Mouse (Mus musculus) layer of hippocampus, adult 11-12 months (tissue): ENCODE results near the gene Miga1.

Source experiments
- DNase-seq: peaks from one replicate; pipeline ENCODE4 v3.0.0; 2022; ENCODE audit warnings: low spot score

Miga1 gene

DNA sequence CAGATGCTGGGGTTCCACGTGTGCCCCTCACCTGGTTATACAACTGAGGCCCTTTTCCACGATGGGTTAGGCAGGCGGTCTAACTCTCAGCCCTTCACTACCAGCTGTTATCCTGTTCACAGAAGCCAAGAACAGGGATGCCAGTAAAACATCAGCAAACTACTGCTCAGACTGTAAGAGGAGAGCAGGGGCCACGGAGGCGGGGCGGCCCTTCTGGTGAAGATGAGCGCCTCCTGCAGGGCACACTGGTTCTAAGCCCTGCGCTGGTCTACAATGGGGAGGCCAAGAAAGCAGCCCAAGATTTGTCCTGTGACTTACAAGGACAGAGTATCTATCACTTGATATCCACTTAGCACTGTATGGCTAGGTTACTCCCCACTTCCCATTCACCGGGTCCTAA, 52.4 kb downstream of the Miga1 start:
- no peak for DNase-seq

- no peak for DNase-seq
Observed at GRCm38 (mm10) chr3:152284759-152285158, 55.4 kb downstream of the Miga1 start.

DNA sequence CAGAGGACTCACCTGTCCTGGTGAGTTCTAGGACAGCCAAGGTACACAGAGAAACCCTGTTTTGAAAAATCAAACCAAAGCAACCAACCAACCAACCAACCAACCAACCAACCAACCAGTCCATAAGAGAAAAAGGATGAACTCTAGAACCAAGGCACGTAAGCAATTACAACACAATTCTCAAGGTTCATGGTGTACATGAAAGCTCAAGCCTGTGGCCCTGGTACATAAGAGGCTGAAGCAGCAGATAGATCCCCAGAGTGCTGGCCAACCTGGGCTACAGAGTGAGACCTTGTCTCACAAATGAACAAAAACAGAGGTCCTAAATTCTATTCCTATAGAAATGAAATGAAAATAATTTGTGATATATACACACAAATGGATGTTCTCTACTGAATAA, 55.9 kb downstream of the Miga1 start:
- DNase-seq = no peak

- DNase-seq = no peak
Observed at GRCm38 (mm10) chr3:152282126-152282525, 58.1 kb downstream of the Miga1 start.

DNA sequence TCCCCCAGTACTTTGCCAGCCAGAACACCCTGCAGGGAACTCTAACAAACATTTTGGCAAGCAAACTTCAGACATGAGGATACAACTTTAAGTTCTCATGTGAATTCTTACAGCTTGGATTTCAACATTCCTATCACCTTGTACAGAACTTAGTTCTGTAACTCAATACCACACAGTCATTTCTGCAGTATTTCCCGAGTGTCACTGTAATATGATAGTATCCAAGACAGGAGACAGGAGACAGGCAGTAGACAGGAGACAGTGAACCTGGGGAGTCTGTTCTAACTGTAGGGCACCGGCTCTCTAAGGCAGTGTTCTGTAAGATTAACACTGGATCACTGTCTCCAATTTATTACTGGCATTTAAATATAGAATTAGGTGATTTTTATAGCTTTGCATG, 61.8 kb downstream of the Miga1 start:
- DNase-seq = no peak

DNA sequence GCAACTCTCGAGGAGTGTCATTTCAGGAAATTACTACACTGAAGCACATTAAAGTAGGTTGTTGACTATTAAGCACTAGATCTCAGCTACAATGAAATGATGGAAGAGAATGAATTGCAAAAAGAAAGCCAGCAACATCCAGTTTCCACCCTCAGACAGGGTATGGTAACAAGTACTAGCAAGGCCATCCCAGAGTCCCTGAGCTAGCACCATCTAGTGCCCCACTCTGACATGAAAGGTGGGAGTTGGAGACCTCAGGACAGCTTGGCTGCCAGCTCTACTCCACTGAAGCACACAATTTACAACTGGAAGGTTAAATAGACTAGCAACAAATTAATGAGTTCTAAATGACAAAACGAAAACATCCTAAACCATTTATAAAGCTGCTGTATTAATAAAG, 62.3 kb downstream of the Miga1 start:
- no peak for DNase-seq

GRCm38 (mm10) chr3:152276935-152277334, 63.3 kb downstream of the Miga1 start:
- DNase-seq = no peak

- no peak for DNase-seq
Observed at GRCm38 (mm10) chr3:152275008-152275407, 65.2 kb downstream of the Miga1 start.

GRCm38 (mm10) chr3:152272974-152273685, 67.1 kb downstream of the Miga1 start:
- DNase-seq = no peak

DNA sequence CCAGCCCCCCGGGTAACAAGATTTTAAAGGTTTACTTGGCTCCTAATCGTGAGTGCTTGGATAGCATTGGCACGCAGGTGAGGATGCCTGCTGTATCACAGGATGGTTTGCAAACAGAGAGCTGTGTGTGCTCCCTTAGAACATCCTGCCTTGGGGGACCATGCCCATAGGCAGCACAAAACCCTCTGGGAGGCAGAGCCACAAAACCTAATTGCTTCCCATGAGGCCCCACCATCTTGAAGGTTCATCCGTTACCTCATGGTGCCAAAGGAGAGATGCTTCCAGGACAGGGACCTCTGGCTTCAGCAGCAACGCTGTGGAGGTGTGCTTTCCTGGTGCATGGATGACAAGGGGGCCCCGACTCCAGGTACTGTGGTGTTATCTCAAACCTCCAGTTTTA, 68.3 kb downstream of the Miga1 start:
- no peak for DNase-seq

GRCm38 (mm10) chr3:152271071-152271710, 69.0 kb downstream of the Miga1 start:
- no peak for DNase-seq

DNA sequence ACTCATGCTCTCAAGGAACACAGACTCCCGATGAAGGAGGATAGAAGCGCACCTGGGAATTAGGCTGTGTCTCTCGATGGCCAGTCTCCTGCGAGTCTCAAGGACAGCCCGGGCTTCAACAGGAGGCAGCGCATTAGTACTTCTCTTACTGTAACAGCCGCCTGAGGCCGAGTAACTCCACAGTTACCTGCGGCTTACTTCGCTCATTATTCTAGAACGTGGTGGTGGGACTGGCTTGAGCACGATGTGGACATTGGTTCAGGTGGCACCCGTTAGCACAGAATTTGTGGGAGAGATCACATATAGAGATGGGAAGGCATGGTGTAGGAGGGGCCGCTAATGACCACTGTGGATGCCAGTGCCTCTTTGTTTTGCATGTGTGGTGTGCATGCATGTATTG, 72.1 kb downstream of the Miga1 start:
- DNase-seq = no peak

GRCm38 (mm10) chr3:152266036-152266421, 74.2 kb downstream of the Miga1 start, which contains the start of gene Nexn:
Gene Nexn (minus strand): TSS chr3:152266350.
- no peak for DNase-seq

GRCm38 (mm10) chr3:152265351-152266035, 74.7 kb downstream of the Miga1 start:
- no peak for DNase-seq

DNA sequence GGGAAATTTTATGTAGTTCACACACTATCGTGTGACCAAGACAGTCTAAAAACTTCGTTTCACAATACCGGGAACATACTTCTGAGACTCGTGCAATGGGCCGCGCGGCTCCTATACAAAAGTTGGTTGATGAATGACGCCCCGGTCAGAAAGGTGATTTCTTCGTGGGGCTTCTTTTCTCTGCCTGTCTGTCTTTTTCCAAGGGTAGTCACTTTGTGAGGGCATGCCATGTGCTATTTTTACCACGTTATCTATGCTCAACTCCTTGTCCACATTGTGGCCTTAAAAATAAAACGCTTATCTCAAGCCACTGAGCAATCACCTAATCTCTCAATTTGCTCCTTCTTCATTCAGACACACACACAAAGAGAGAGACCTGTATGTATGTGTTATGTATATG, 75.4 kb downstream of the Miga1 start:
- no peak for DNase-seq

DNA sequence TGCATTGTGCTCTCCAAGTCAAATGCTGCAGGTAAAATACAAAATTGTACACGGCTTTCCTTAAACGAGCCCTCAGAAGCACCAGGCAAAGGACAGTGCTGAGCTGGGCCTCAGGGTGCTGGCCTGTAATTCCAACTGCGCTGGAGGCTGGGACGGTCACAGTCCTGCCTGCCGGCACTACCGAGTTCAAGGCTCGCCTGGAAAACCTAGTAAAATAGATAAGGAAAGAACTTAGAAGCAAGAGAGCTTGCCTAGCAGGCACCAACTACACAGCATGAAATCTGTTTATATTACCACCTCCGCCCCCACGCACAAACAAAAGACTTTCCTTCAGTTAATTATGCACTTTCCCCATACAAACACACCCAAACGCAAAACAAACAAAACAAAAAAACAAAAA, 75.8 kb downstream of the Miga1 start:
- DNase-seq = no peak

- no peak for DNase-seq
Observed at GRCm38 (mm10) chr3:152261948-152262347, 78.3 kb downstream of the Miga1 start.

- no peak for DNase-seq
Observed at GRCm38 (mm10) chr3:152261436-152261835, 78.8 kb downstream of the Miga1 start.

DNA sequence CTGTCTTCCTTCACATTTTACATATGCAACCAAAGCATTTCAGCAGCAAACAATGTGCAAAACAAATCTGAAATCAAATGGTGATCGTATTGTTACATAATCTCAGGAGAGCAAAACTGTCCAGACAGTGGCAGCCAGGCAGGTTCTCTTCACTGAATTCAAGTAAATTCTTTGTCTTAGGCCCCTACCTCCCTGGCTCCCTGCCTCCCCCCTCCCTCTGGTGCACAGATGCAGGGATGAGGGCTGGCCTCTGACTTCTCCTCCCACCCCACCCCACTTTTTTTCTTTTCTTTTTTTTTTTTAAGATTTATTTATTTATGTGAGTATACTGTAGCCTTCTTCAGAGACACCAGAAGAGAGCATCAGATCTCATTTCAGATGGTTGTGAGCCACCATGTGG, 79.8 kb downstream of the Miga1 start:
- no peak for DNase-seq

DNA sequence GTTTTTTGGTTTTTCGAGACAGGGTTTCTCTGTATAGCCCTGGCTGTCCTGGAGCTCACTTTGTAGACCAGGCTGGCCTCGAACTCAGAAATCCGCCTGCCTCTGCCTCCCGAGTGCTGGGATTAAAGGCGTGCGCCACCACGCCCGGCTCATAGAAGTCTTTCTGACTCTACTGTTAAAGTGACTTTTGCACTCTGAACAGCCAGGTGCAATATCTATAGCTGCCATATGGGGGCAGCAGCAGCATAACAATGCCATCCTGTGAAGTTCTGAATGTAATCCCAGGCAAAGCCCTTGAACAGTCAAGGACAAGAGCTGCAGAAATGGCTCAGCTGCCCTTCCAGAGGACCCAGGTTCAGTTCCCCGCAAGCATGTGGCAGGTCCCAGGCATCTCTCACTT, 80.8 kb downstream of the Miga1 start:
- DNase-seq = peak; percentile 81

DNA sequence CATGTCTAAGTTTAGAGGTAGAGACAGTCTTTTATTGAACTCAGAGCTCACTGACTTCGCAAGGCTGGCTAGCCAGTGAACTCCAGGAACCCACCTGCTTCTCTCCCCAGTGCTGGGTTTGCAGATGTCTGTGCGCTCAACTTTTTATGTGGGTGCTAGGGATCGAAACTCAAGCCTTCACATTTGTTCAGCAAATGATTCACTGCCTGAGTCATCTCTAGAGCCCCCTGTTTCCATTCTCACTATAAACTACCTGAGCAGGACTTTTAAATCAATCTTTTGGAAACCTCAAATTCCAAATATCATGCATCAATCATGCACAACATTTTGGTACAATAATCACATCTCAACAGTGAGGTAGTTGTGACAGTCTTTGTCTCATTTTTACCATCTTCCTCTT, 82.7 kb downstream of the Miga1 start:
- no peak for DNase-seq

DNA sequence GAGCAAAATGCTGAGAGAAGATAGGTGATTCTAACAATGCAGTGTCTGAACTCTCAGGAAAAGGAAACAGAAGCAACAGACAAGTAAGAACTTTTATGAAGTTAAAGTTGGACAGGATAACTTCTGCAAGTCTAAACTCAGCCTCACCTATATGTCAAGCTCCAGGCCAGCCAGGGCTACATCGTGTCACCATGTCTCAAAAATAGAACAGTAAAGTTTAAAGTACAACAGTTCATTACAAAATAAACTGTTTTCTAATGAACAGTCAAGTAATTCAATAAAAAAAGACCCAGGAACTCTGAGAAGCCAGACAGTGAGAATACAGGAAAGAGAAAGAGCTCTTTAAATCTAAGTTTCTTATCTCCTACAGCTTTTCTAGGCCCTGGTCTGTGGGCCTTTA, 89.7 kb downstream of the Miga1 start:
- no peak for DNase-seq

GRCm38 (mm10) chr3:152247708-152248107, 92.5 kb downstream of the Miga1 start:
- DNase-seq = no peak
